Mouse (Mus musculus): ENCODE results near the gene Mief1. TPM values are rescaled to one million over a fixed set of nuclear protein-coding genes. Genes with fewer than 3 reads are reported as not detected.

The Mief1 gene
- polyA plus RNA-seq, 1 experiment from 2014 or later: 41.6 TPM

Other genes with a start within 250 kb of the Mief1 start
- gene Pdgfb, start 219.0 kb upstream of the Mief1 start, polyA plus RNA-seq (2016; fragmentation: Nextera tagmentation; extraction: Ambion mirVana): 2.5 and 2.8 TPM in 2 replicates
- 3.9 and 4.1 TPM in 2 replicates for gene Syngr1, start 142.7 kb upstream of the Mief1 start, polyA plus RNA-seq (2016; fragmentation: Nextera tagmentation; extraction: Ambion mirVana)
- 981 and 1,001 TPM in 2 replicates for gene Rpl3, start 142.2 kb upstream of the Mief1 start, polyA plus RNA-seq (2016; fragmentation: Nextera tagmentation; extraction: Ambion mirVana)
- 49.2 and 49.3 TPM in 2 replicates for gene Tab1, start 100.9 kb upstream of the Mief1 start, polyA plus RNA-seq (2016; fragmentation: Nextera tagmentation; extraction: Ambion mirVana)
- gene Mgat3, start 60.3 kb upstream of the Mief1 start, polyA plus RNA-seq (2016; fragmentation: Nextera tagmentation; extraction: Ambion mirVana): 7.2 and 7.9 TPM in 2 replicates
- gene AC140267.1, start 1.8 kb downstream of the Mief1 start, polyA plus RNA-seq (2016; fragmentation: Nextera tagmentation; extraction: Ambion mirVana): 7.0 TPM in 1 of 2 replicates, not detected in the other
- 112 TPM in 2 replicates for gene Atf4, start 21.2 kb downstream of the Mief1 start, polyA plus RNA-seq (2016; fragmentation: Nextera tagmentation; extraction: Ambion mirVana)
- gene Rps19bp1, start 30.3 kb downstream of the Mief1 start, polyA plus RNA-seq (2016; fragmentation: Nextera tagmentation; extraction: Ambion mirVana): 65.0 and 70.1 TPM in 2 replicates
- gene Cacna1i, start 53.2 kb downstream of the Mief1 start, polyA plus RNA-seq (2016; fragmentation: Nextera tagmentation; extraction: Ambion mirVana): not detected in 2 replicates

Measured in limb, embryonic 12.5 days (tissue).